Mouse (Mus musculus) ES-E14 (cell line): ENCODE measurements around the gene Epop.

ENCODE experiments used
- HCFC1 ChIP-seq: IDR thresholded peaks from 2 replicates; pipeline ENCODE4 v1.6.1; 2012; ENCODE audit warnings: low read length, inconsistent platforms, borderline replicate concordance; ENCODE audit not compliant: insufficient read depth
- ZNF384 ChIP-seq: IDR thresholded peaks from 2 replicates; pipeline ENCODE4 v1.6.1; 2012; ENCODE audit warnings: low read depth, low read length, inconsistent platforms

GRCm38 (mm10) chr11:97650341-97650740 lies 20.8 kb upstream of the Epop start:
- TF ChIP-seq HCFC1: no peak
- TF ChIP-seq ZNF384: no peak
